Mouse (Mus musculus) heart, adult 8-10 months (tissue): Measurements from ENCODE around the gene Grifin. TPM values are rescaled to one million over a fixed set of nuclear protein-coding genes. Genes with fewer than 3 reads are reported as not detected.

Source experiments
- DNase-seq: peaks from one replicate; pipeline ENCODE4 v3.0.0; 2022; ENCODE audit warnings: low spot score
- total RNA-seq, 4 experiments: library from RNA; stranded (reverse); gene quantifications; 2 replicates each; pipeline ENCODE4 v1.2.4; 2022

The Grifin gene
- not detected for total RNA-seq

DNA sequence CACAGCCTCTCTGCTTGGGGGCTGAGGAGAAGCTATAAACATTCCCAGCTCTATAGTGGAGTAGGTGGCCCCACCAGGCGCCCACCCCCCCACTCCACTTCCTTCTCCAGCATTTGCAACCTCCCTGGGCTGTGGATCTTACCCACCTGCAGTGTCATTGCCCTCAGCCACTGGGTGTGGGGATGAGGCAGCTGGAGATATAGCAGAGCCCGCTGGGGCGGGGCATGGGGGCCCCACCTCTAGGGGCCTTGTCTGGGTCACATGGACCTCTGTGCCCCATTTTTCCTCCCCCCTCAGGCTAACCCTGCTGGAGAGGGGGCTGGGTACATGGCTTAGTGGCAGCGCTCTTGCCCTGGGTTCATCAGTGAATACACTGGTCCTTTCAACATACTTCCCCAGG is at the start of gene Grifin:
Gene Grifin (minus strand): TSS at position 176 of the 400 bp plus-strand sequence.
- no peak for DNase-seq

DNA sequence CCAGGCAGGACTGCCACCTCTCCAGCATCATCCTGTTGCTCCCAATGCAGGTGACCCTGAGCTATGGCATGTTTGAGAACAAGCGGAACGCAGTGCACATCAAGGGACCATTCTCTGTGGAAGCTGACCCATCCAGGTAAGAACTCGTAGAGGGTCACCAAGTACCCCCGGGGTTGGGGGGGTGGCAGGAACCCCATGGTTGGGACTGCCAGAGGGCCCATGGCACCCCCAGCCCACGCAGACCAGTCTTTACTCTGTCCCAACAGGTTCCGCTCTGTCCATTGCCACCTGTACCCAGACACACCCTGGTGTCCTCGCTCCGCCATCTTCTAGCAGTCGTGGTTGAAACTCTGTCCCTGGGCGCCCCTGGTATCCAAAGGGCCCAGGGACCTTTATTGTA is 49.3 kb upstream of the Grifin start:
- no peak for DNase-seq

DNA sequence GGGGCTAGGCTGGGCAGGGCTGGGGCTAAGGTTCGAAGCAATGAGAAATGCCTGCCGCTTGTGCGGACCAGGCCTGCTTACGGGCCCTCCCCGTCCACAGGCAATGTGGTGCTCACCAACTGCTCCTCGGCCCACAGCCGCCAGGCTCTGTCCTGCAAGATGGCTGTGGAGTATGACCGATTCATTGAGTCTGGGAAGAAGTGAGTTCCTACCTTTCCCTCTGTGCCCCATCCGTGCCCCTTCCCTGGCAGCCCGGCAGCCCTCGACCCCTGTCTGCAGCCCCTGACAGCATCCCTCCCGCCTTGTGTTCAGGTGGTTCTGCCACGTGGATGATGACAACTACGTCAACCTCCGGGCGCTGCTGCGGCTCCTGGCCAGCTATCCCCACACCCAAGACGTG is 47.3 kb upstream of the Grifin start:
- no peak for DNase-seq

DNA sequence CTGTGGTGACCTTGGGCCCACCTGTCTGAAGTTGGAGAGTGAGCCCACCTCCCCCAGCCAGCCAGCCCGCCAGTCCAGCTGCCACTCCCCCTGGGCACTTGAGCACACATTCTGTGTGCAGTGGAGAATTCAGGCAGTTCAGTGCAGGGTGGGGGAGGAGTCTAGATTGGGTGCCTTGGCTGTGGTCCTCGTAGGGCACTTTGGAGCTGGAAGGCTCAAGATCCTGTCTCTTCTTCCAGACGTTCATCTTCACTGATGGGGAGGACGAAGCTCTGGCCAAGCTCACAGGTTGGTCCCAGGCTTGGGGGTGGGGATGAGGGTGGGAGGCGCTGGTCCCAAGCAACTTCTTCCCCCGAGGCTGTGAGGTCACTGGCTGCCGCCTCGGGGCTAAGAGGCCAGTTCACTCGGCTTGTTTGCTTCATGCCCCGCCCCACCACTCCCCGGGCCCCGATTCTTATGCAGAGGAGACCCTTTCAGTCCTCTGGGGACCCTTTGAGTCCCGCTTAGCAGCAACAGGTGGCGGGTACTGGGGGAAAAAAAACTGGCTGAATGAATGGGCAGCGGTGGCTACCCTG is 46.8 kb upstream of the Grifin start:
- no peak for DNase-seq

DNA sequence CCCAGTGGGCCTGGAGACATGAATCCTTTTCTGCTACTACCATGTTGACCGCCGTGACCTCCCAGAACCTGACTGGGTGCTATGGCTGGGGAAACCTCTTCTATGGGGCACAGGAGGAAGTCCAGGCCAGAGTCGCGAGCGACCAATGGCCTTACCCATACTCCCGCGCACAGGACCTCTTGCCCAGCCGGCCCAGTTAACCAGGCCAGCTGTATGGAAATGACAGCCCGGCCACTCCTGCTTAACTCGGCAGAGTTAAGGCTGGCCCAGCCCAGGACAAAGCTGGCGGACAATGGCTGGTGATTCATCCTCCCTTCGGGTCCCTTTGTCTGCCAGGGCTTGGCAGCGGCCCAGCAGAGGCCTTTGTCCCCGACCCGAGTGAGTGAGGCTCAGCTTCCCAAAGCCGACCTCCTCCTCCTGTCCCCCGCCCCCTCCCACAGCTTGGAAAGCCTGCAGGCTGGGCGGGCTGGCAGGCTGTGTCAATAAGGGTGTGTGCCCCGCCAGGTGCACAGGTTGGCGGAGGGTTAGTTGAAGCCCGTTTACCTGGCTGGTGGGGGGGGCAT is 46.2 kb upstream of the Grifin start:
- peak; percentile 70 for DNase-seq

DNA sequence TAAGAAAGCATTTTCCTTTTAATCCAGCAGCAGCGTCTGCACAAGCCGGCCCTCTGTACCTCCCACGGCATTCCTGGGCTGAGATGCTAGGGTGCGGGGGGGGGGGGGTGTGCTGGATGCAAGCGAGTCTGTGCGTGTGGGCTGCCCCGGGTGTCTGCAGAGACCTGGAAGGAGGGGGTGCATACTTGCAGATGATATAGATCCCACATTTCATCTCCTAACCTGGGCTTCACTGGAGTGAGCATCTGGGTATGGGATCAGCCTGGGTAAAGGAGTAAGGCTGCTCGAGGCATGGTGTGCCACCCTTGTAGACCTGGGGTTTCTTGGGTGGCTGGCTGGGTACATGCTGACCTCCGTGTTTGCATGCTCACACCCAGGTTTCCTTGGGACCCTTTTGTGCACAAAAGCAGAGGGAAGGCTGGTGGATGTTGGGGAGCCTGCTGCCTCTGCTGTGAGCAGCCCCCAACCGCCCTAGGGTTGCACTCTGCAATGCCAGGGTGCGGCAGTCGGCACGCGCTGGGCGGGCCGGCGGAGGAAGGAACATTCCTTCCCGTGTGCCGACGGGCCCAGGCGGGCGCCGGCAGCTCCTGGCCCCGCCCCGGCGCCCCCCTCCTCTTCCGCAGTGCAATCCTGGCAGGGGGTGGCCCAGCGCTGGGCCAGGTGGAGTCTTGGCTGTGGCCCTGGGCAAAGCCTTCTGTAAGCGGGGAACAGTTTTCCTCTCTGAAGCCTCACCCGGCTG is 45.6 kb upstream of the Grifin start:
- DNase-seq: no peak

DNA sequence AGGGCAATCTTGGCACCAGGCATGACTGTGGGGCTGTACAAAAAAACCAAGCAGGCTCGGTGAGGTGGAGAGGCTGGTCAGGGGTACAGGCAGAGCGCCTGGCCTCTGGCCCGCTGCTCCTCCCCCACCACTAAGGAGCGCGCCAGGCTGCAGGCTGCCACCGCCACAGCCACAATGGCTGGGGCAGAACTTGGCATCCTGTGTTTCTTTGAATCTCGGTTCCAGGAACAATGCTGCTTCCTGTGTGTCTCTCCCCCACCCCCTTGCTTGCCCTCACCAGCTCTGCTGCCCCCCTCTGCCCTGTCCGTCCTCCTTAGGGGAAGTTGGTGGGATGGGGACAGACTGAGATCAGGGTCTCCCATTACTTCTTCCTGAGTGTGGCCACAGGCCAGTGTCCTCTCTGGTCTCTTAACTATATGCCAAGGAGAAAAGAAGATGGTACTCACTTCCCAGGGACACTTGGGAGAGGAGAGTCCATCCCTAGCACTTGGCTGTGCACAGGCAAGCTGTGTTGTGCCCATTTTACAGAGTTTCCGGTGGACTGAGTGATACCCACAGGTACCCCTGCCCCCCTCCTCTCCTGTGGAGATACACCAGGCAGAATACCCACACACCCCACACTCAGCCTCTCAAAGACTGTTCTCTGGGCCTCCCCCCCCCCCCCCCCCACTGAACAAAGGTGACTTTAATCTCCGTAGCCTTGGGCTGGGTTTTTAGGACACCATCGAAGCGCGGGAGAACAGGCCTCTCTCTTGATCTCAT is 44.8 kb upstream of the Grifin start:
- no peak for DNase-seq

DNA sequence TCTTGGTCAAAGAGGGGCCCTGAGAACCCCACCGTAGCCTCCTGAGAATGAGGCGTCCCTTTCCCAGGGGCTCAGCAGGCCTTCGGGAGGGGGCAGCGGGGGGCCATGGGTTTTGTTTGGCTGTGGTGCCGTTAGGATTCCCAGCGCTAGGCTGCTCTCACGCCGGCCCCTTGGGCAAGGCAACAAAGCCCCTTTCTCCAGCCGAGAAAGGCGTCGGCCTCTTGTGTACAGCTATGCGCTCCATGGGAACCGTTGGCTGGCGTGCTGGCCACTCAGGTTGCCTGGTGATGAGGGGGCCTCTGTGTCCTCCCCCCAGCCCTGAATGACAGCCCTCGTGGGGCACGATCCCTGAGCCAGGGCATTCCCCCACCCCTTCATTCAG is 43.8 kb upstream of the Grifin start:
- DNase-seq: no peak

DNA sequence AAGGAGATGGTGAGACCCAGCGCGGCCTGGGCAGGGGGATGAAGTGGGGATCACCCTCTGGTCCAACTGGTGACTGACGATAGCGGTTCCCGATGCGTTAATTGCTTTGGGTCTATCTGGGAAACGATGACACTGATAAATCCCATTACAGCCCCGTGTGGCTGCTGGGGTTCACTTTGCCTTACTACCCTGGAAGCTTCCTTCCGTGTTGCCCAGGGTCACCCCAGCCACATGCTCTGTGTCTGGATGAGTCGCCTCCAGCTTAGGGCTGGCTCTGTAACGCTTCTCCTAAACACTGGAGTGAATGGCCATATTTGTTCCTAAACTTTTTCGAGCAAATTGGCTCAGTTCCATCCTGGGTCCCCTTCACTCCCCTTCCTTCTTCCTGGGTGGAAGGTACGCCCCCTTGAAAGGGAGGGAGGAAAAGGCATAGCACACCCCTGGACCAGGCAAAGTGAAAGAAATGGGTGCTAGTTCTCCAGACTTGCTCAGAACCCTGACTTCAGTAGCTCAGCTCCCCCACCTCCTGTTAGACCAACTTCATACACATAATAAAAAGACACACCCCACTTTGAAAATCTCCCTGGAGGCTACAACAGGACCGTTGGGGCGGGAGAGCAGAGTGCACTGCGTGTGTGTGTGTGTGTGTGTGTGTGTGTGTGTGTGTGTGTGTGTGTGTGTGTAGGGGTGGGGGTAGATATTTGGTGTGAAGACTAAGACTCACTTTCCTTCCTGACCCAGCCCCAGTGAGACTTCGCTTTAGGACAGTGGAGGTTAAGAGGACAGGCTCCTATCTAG is 43.2 kb upstream of the Grifin start:
- DNase-seq: no peak

DNA sequence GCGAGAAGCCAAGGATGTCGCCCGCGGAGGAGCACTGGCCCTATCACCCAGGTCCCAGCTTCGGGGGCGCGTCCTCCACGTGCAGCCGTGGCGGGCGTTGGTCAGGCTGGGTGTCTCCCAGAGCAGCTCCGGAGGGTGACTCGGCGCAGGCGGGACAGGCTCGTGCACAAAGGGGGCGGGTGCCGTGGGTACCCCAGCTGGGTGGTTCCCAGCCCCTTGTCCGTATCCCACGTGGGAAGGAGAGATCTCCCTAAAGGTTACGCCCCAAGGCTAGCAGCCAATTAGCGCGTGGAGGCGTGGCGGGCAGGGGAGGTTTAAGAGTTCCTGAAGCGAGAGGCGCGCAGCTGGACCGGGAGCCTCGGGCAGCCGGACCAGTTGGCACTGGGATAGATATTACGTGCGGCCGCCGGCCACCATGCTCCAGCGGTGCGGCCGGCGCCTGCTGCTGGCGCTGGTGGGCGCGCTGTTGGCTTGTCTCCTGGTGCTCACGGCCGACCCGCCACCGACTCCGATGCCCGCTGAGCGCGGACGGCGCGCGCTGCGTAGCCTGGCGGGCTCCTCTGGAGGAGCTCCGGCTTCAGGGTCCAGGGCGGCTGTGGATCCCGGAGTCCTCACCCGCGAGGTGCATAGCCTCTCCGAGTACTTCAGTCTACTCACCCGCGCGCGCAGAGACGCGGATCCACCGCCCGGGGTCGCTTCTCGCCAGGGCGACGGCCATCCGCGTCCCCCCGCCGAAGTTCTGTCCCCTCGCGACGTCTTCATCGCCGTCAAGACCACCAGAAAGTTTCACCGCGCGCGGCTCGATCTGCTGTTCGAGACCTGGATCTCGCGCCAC is 42.3 kb upstream of the Grifin start, which contains the start of gene Lfng:
Gene Lfng (plus strand): TSS at position 320 of the 835 bp plus-strand sequence.
- peak; percentile 95 for DNase-seq

DNA sequence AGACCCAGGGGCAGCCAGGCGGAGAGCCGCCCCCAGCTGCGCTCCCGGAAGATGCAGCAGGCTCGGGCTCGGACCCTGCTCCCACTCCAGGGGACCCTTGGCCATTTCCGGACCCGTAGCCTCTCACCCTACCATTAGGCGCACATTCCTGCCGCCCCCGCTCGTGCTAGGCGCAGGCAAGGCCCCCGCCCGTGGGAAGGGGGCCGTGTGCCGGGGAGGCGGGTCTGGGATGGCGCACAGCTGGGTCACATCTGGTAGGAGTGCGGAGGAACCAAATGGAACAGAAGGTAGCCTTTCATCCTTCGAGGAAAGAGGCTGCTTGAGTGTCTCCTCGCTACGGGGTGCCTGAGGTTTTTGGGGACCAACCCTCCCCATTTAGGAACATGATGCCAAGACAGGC is 41.5 kb upstream of the Grifin start:
- no peak for DNase-seq

DNA sequence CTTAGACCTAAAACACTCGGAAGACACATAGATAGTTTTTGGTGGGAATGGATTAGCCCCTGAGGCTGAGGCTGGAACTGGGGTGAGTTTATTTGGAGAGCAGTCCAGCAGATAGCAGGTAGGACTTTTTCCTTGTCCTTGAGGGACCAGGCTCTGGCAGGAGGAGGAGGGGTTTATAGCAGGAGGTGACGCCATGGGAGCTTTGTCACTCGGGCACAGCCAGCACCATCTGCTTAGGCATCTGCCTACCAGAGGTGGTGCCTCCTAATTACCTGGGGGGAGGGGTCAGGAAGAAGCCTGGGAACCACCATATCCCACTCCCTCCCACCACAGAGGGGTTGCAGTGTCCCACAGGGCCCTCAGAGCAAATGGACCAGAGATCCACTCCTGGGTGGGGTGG is 40.4 kb upstream of the Grifin start:
- no peak for DNase-seq

DNA sequence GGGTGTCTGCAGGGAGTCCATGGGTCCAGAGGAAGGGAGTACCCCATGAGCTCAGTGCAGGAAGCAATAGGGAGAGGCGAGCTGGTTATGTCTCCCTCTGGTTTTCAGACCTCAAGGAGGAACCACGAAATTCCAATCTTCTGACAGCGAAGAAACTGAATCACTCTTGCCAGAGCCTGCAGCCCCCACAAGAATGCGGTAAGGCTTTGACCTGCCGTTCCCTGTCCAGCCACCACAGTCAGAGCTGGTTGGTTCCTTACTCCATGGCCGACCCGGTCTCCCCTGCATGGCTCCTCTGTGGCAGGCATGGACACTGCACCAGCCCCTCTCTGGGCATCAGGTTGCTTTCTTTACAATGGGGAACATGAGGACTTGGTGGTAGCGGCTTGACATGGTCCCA is 39.5 kb upstream of the Grifin start:
- DNase-seq: no peak

DNA sequence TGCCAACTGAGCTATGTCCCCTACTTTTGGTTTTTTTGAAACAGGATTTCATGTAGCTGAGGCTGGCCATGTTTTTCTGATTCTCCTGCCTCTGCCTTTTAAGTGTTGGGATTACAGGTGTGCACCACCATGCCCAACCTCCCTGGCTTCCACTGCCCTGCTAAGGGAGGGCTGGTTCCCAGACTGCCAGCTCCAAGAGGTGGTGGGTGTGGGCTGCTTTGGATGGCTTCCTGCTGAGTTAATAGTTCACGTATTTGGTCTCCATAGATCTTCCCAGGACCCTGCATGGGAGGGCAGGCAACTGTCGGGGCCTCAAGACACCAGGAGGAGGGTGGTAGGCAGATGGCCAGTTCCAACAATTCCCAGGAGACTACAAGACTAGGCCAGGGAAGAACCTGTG is 37.7 kb upstream of the Grifin start:
- DNase-seq: no peak

DNA sequence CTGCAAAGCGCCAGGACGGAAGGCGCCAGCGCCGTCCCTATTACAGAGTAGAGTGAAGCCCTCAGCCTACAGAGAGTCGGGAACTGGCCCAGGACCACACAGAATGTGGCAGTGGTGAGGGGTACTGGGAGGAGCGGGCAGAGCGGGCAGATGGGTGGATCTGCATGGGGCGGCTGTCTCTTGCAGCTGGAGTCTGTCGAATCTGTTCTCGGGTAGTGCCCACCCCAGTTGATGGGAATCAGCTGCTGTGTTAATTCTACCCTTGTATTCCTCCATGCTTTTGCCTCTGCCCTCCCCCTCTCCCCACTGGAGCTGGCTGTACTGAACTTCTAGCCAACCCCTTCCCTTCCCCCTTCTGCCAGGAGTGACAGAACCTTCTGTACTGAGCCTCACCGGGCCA is 36.8 kb upstream of the Grifin start:
- DNase-seq: no peak

DNA sequence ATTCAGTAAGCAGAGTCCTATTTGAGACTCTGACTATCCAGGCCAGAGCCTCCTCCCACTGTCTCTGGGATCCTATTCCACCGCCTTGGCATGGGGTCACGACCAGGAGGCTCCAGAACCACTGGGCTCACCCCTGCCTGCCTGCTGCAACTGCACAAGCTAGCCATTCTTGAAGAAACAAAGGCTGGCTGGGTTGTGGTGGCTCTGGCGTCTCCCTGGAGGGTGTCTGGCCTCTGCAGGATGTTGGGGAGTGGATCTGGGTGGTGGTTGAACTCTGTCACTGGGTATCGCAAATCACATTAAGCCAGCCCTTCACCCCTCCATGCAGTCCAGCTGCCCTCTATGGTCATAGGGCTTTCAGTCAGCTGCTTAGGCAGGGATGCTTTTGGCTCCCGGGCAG is 35.1 kb upstream of the Grifin start:
- no peak for DNase-seq

DNA sequence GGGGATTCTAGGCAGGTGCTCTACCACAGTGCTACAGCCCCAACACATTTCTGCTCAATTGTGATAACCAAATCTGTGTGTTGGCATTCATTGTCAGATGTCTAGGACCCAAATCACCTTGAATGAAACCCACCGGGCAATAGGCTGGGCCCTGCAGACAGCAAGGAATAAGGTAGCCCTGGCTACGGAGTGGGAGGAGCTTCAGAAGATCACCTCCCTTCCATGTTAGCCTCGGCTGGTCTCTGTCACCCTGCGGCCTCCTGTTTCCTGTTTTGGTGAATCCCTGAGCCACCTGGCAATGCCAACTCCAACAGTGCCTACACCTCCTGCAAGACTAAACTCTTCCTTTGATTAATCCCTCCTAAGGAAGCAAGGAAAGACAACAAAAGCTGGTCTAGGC is 32.9 kb upstream of the Grifin start:
- no peak for DNase-seq

DNA sequence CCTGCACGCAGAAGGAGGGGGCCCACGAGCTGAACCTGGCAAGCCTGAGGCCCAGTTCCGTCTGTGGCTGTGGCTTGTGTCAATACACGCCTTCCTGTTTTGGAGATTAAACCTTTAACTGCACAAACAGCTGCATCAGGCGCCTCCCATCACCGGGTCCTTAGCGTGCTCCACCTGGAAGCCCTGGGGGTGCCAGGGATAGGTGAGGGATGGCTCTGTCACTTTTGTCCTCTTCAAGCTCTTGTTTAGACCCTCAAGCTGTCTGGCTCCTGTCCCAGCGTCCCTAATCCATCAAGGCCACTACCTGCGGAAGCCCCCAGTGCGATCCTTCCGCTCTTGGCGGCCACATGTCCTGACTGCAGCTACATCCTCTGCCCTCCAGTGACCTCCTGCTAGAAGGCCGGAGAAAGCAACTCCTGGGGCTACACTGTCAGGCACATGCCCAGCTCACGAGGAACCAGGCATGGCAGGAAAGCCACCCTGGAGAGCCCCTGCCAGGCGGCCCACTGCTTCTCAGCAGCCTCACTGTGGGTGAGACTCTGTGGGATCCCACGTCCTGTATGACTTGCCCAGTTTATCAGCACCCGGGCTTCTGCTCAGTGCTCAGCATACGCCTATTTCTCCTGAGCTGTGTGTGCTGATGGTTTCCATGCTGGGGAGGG is 32.2 kb upstream of the Grifin start:
- peak; percentile 50 for DNase-seq

DNA sequence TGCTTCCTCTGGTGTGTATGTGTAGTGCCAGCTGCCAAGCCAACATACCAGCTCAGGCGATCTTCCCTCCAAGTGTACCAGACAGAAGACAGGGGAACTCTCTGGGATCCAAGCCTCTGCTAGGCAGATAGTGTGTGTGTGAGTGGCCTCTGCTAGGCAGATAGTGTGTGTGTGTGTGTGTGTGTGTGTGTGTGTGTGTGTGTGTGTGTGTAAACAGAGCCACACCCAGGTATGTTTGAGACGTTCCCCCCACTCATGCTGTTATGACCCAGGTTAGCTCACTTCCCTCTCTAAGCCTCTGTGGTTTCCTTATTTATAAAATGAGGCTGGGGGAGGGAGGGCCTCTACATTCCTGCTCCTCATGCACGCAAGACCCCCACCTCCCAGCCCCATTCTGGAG is 31.6 kb upstream of the Grifin start:
- DNase-seq: no peak

DNA sequence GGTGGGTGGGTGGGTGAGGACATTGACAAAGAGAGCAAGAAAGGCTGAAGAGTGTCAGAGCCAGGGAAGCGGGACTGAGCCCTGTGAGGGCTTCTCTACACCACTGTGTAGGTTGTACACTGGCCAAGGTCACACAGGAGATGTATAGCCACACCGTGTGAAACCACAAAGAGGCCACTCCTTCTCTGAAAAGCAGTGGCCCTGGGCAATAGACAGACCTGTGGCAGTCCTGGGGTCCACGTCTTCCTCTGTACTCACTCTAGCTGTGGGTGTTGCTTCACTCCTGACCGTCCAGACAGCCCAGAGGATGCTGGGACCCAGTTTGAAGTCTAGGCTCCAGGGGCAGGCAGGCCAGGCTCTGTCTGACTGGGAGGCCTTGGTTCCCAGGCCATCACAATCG is 30.0 kb upstream of the Grifin start:
- DNase-seq: no peak
